Mouse (Mus musculus): ENCODE data around the gene Smg6.

Gene Smg6

DNA sequence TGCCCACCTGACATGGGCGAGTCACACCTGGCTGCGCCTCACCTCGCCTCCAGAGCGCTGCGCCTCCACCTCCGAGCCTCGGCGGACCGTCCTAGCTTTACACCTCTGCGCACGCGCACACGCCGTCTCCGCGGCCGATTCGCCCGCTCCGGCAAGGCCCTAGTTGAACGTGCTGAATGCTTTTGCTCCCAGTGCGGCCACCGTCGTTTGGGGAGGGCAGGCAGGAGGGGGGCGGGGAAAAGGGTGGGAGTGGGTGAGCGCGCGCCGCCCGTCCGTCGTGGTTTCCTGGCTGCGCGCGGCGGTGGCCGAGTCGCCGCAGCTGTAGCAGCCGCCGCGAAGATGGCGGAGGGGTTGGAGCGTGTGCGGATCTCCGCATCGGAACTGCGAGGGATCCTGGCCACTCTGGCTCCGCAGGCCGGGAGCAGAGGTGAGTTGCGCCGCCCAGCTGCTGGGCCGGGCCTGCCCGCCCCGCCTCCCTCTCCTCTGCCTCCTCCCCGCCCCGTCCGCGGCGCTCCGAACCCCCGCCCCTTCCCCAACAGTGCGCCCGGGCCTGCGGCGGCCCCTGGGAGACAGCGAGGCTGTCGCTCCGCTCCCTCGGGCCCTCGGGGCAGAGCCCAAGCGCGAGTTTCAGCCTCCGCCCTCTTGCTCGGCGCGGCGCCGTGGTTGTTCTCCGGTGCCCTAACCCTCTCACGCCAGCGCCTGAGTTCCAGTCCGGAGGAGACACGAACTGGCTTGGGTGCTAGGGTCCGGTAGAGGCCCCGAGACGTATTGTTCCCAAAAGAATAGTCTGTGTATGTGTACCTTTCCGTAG is at the start of gene Smg6, which contains the start of gene Srr:
TSS of gene Smg6 (plus strand) at position 247 of the 811 bp plus-strand sequence.
TSS of gene Srr (minus strand) at position 372 of the 811 bp plus-strand sequence.
- peak; percentile 96 for DNase-seq

- peak; percentile 77 for DNase-seq
These were observed 48.8 kb upstream of the Smg6 start for GRCm38 (mm10) chr11:74876801-74877200.

GRCm38 (mm10) chr11:74880999-74881398 is 44.6 kb upstream of the Smg6 start:
- no peak for DNase-seq

- no peak for DNase-seq
These were observed 43.6 kb upstream of the Smg6 start for GRCm38 (mm10) chr11:74881979-74882378.

- DNase-seq: no peak
These were observed 42.5 kb upstream of the Smg6 start for GRCm38 (mm10) chr11:74883098-74883497.

GRCm38 (mm10) chr11:74894619-74895018 is 31.0 kb upstream of the Smg6 start:
- no peak for DNase-seq

GRCm38 (mm10) chr11:74895980-74896900 is 29.4 kb upstream of the Smg6 start:
- DNase-seq: peak; percentile 76

DNA sequence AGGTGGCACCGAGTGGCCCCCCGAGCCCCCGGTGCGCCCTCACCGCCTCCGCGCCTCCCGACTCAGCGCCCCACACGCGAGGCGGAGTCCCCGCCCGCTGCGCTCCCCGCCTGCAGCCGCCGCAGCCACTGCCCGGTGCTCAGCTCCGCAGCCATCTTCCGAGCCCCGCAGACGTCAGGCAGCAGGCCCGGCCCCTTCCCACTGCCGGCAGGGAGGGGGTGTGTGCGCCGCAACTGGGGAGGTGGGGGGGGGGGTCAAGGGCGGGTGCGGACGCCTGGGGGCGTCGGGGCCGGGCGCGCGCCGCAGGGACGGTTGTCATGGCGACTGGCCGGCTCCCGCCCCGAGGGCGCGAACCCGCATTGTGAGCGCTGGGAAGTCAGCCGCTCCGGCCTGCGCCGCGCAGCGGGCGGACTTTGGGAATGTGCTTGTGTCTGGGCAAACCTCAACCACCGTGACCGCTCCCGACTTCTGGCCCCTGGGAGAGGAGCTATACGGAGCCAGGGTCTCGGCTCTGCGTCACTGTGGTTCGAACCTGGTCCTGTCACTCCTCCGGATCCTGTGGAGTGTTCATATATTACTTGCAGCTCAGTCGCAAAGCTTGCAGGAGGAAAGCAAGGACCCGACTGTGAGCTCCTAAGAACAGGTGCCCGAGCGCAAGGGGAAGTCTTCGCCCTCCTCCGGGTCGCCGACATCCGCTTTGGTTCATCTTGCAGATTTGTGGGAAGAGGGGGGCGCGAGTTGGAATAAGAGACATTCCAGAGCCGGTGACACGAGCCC is 28.5 kb upstream of the Smg6 start, which contains the start of gene Sgsm2:
TSS of gene Sgsm2 (minus strand) at position 160 of the 777 bp plus-strand sequence.
- DNase-seq: peak; percentile 66

GRCm38 (mm10) chr11:74897678-74898516 is 27.7 kb upstream of the Smg6 start, which contains the start of gene Tsr1:
Gene Tsr1 (plus strand): TSS chr11:74898071.
- peak; percentile 95 for DNase-seq

GRCm38 (mm10) chr11:74898517-74898827 is 27.2 kb upstream of the Smg6 start:
- DNase-seq: no peak

DNA sequence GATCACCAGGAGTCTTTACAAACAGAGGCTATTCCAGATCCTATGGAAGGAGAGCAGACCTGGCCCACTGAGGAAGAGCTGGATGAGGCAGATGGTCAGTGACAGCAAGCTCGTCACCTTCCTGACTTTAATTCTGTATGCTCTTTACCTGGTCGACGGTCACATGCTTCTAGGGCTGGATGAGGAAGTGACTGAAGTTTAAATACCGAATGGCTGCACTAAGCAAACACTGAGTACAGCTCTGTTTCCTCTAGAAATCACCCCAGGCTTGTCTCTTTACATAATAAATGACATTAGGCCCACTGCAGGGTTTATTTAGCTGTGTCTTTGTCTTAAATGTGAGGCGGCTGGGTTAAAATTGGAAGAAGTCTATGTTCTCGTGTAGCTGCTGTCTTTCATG is 24.1 kb upstream of the Smg6 start:
- no peak for DNase-seq

GRCm38 (mm10) chr11:74902416-74902815 is 23.2 kb upstream of the Smg6 start:
- no peak for DNase-seq

GRCm38 (mm10) chr11:74907850-74908249 is 17.8 kb upstream of the Smg6 start:
- no peak for DNase-seq

GRCm38 (mm10) chr11:74908618-74909399 is 16.8 kb upstream of the Smg6 start:
- no peak for DNase-seq

- no peak for DNase-seq
These were observed 15.6 kb upstream of the Smg6 start for GRCm38 (mm10) chr11:74909978-74910377.

- DNase-seq: no peak
These were observed 13.1 kb upstream of the Smg6 start for GRCm38 (mm10) chr11:74912492-74912891.

DNA sequence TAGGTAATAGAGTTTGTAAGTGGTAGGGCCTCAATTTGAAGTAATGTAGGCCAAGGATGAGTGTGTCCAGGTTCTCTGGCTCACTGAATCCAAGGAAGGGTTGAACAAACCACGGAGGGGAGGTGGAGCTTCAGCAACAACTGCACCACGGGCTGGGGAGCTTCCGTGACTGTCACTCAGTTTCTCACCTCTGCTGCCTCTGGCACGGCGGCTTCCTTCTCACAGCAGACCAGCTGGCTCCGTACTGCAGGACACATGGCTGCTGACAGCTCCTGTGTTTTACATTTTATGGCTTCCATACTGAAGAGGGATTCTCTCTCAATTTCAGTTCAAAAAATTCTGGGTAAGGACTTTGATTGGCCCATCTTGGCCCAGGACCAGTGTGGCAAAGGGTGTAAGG is 6.4 kb upstream of the Smg6 start:
- no peak for DNase-seq

DNA sequence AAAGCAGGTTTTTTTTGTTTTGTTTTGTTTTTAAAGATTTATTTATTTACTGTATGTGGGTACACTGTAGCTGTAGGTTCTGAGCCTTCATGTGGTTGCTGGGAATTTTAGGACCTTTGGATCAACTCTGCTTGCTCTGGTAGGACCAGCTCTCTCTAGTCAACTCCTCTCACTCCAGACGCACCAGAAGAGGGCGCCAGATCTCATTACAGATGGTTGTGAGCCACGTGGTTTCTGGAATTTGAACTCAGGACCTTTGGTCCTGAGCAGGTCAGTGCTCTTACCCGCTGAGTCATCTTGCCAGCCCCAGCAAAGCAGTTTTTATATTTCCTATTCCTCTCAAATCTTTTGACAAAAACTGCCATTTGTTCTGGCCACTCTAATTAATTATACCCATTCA is 1.5 kb upstream of the Smg6 start:
- peak; percentile 54 for DNase-seq

DNA sequence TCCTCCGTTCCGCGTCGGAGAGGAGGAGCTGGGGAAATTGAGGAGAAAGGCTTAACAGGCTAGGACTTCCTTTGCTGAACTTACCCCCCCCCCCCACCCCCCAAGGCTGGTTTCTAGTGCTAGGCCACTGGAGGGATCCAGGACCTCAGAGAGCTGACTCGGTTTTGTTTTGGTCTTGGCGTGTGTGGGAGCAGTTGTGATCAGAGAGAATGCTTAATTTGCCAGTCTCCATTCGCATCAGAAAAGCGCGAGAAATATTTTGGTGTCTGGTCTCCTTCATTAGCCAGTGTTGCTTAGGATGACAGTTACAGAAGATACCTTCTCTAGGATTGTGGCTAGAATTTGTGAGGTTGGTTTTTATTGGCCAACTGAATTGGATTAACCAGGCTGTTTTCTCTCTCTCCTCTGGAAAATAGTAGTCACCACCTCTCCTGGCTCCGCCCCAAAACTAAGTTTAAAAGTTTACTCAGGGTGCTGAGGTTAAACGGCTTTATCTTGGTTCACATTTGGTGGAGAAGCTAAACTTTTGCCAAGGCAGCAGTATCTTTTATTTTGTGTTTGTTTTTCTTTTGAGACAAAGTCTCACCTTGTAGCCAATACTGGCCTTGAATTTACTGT is 874 bp downstream of the Smg6 start:
- peak; percentile 50 for DNase-seq

DNA sequence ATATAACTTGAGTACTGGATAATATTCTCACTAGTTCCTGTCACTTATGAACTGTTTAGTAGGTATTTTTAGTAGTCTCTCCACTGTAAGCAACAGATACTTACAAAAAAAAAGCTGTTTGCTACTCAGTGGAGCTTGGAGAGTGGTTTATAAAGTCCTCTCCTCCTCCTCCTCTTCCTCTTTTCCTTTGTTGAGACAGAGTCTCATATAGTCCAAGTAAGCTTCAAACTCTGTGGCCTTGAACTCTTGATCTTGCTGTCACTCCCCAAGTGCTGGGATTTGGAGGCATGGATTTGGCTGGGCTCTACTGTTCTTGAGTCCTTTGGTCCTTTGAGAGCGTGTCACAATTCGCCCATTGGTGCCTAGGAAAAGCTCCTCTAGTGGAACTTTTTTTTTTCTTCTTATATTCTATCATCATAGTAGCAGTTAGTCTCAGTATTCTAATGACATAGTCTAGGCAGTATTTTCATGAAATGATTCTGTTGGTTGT is 1.7 kb downstream of the Smg6 start:
- DNase-seq: no peak

Measured in lung, postnatal 10 days (tissue).